Mouse (Mus musculus) midbrain, embryonic 16.5 days (tissue): ENCODE data around the gene Phf11d. TPM values are rescaled to one million over a fixed set of nuclear protein-coding genes. Genes with fewer than 3 reads are reported as not detected.
"Not testable (repeated sequence)": the region's sequence is repeated elsewhere in the genome, so short reads cannot be mapped to it uniquely, and the experiment has no call there.

Source experiments
- ATAC-seq: fragments of 200-750 bp; cut with Nextera tagmentation; 2 replicates; pipeline ENCODE4 v1.8.0; 2017; ENCODE audit warnings: moderate TSS enrichment
- H3K27ac ChIP-seq: fragments of 300-500 bp; sonication (generic); 2 replicates; pipeline ENCODE4 v1.5.1; 2014; ENCODE audit warnings: mild to moderate bottlenecking, low read length, mixed read lengths
- H3K27me3 ChIP-seq: fragments of 300-500 bp; sonication (generic); 2 replicates; pipeline ENCODE4 v1.6.1; 2014; ENCODE audit warnings: low read depth, low read length, mixed read lengths; ENCODE audit not compliant: control insufficient read depth, insufficient read depth
- H3K36me3 ChIP-seq: fragments of 300-500 bp; sonication (generic); 2 replicates; pipeline ENCODE4 v1.6.1; 2014; ENCODE audit warnings: mild to moderate bottlenecking, low read length, moderate library complexity, mixed read lengths; ENCODE audit not compliant: control insufficient read depth, insufficient read depth
- H3K4me1 ChIP-seq: fragments of 300-500 bp; sonication (generic); 2 replicates; pipeline ENCODE4 v1.6.1; 2014; ENCODE audit warnings: mild to moderate bottlenecking, low read length, mixed read lengths; ENCODE audit not compliant: control insufficient read depth, insufficient read depth
- H3K4me2 ChIP-seq: fragments of 300-500 bp; sonication (generic); 2 replicates; pipeline ENCODE4 v1.6.1; 2014; ENCODE audit warnings: mild to moderate bottlenecking, low read length, mixed read lengths
- H3K4me3 ChIP-seq: fragments of 300-500 bp; sonication (generic); 2 replicates; pipeline ENCODE4 v1.5.1; 2014; ENCODE audit warnings: low read depth, mild to moderate bottlenecking, low read length, moderate library complexity, mixed read lengths
- H3K9ac ChIP-seq: fragments of 300-500 bp; sonication (generic); 2 replicates; pipeline ENCODE4 v1.6.1; 2014; ENCODE audit warnings: low read depth, low read length, mixed read lengths
- H3K9me3 ChIP-seq: fragments of 300-500 bp; sonication (generic); replicated peaks from 2 replicates; pipeline ENCODE4 v1.6.1; 2014; ENCODE audit warnings: mild to moderate bottlenecking, low read length, mixed read lengths; ENCODE audit not compliant: control insufficient read depth, poor library complexity, severe bottlenecking
- WGBS: fragments of 180-500 bp; shearing (Covaris S2); extraction: QIAGEN DNeasy Blood & Tissue Kit; methylation state at CpG from one replicate; pipeline ENCODE4 v1.1.7; 2014; 5-methylcytosine and 5-hydroxymethylcytosine counted together
- polyA plus RNA-seq: library from polyadenylated mRNA; unstranded; fragments of >200 nt; fragmentation: Nextera tagmentation; extraction: Ambion mirVana; gene quantifications from 2 replicates; pipeline ENCODE4 v1.2.1, GENCODE M21; 2015

The Phf11d gene
- 0.07 and 0.41 TPM in 2 replicates for polyA plus RNA-seq

- Histone ChIP-seq H3K9ac (no peak within 1 kb of the TSS), H3K36me3 (no peaks in the 10 kb centered on the region), H3K4me3 (no peak within 1 kb of the TSS), H3K27ac (no peak within 1 kb of the TSS), H3K27me3 (no peaks in the 10 kb centered on the region), H3K4me2 (no peak within 1 kb of the TSS), H3K4me1 (no peaks in the 10 kb centered on the region), H3K9me3 (no peaks in the 10 kb centered on the region)
- WGBS, result 84% methylated on average over 6 of the region's 6 CpGs
- ATAC-seq, result no peak
Measured at GRCm38 (mm10) chr14:59365244-59365644, at the start of gene Phf11d. Phf11d (minus strand) TSS chr14:59365470.

- not testable (repeated sequence) for H3K4me3 ChIP-seq, H3K9me3 ChIP-seq, H3K27ac ChIP-seq, H3K4me1 ChIP-seq, H3K36me3 ChIP-seq, ATAC-seq, H3K27me3 ChIP-seq, H3K4me2 ChIP-seq, H3K9ac ChIP-seq
- 93% methylated on average over 2 of the region's 2 CpGs for WGBS
Measured at GRCm38 (mm10) chr14:59414979-59415378, 49.7 kb upstream of the Phf11d start.

- Histone ChIP-seq H3K4me1 (no peaks in the 10 kb centered on the region), H3K27ac (no peak overlapping the region), H3K9ac (no peak overlapping the region), H3K9me3 (no peaks in the 10 kb centered on the region), H3K4me3 (no peak overlapping the region), H3K4me2 (no peak overlapping the region), H3K36me3 (no peaks in the 10 kb centered on the region), H3K27me3 (no peaks in the 10 kb centered on the region)
- 75% methylated on average over 2 of the region's 2 CpGs for WGBS
- no peak for ATAC-seq
Measured at GRCm38 (mm10) chr14:59396999-59397398, 31.7 kb upstream of the Phf11d start.

GRCm38 (mm10) chr14:59395281-59395680, 30.0 kb upstream of the Phf11d start, which contains the start of gene Phf11c:
Phf11c (minus strand) TSS chr14:59395381.
- no peak within 1 kb of the TSS for H3K9ac ChIP-seq
- no peaks in the 10 kb centered on the region for H3K27me3 ChIP-seq
- H3K27ac ChIP-seq, result no peak within 1 kb of the TSS
- H3K9me3 ChIP-seq, result no peaks in the 10 kb centered on the region
- WGBS, result 95% methylated on average over 3 of the region's 3 CpGs
- H3K36me3 ChIP-seq, result no peaks in the 10 kb centered on the region
- no peaks in the 10 kb centered on the region for H3K4me1 ChIP-seq
- H3K4me3 ChIP-seq, result no peak within 1 kb of the TSS
- ATAC-seq, result no peak
- H3K4me2 ChIP-seq, result no peak within 1 kb of the TSS

GRCm38 (mm10) chr14:59390181-59390580, 24.9 kb upstream of the Phf11d start:
- 76% methylated on average over 4 of the region's 4 CpGs for WGBS
- H3K4me2 ChIP-seq, H3K4me3 ChIP-seq, H3K27me3 ChIP-seq, ATAC-seq, H3K27ac ChIP-seq, H3K36me3 ChIP-seq, H3K9ac ChIP-seq, H3K9me3 ChIP-seq, H3K4me1 ChIP-seq: not testable (repeated sequence)

GRCm38 (mm10) chr14:59389532-59389931, 24.3 kb upstream of the Phf11d start:
- no peak for ATAC-seq
- Histone ChIP-seq H3K9me3 (no peaks in the 10 kb centered on the region), H3K4me1 (no peaks in the 10 kb centered on the region), H3K36me3 (no peaks in the 10 kb centered on the region), H3K4me2 (no peak overlapping the region), H3K27me3 (no peaks in the 10 kb centered on the region), H3K27ac (no peak overlapping the region), H3K4me3 (no peak overlapping the region), H3K9ac (no peak overlapping the region)
- WGBS, result 61% methylated on average over 1 of the region's 1 CpGs

- peaks cover 2% of the 10 kb centered on the region; the same call in 1 of the 2 replicates for H3K9me3 ChIP-seq
- ATAC-seq, result no peak
- WGBS, result 93% methylated on average over 25 of the region's 25 CpGs
- no peaks in the 10 kb centered on the region for H3K36me3 ChIP-seq
- no peak overlapping the region for H3K27ac ChIP-seq
- no peak overlapping the region for H3K9ac ChIP-seq
- H3K4me2 ChIP-seq, result no peak overlapping the region
- no peak overlapping the region for H3K4me3 ChIP-seq
- H3K4me1 ChIP-seq, result no peaks in the 10 kb centered on the region
- no peaks in the 10 kb centered on the region for H3K27me3 ChIP-seq
Measured at GRCm38 (mm10) chr14:59370348-59371068, 5.2 kb upstream of the Phf11d start.

- Histone ChIP-seq H3K4me2 (no peak overlapping the region), H3K36me3 (no peaks in the 10 kb centered on the region), H3K4me1 (no peaks in the 10 kb centered on the region), H3K9me3 (no peaks in the 10 kb centered on the region; the same call in 1 of the 2 replicates), H3K4me3 (no peak overlapping the region), H3K27me3 (no peaks in the 10 kb centered on the region), H3K9ac (no peak overlapping the region), H3K27ac (no peak overlapping the region)
- WGBS, result 91% methylated on average over 8 of the region's 8 CpGs
- ATAC-seq, result no peak
Measured at GRCm38 (mm10) chr14:59366386-59367105, 1.3 kb upstream of the Phf11d start.

- H3K36me3 ChIP-seq, ATAC-seq, H3K27me3 ChIP-seq, H3K27ac ChIP-seq, H3K9me3 ChIP-seq, H3K9ac ChIP-seq, H3K4me2 ChIP-seq, H3K4me1 ChIP-seq, H3K4me3 ChIP-seq: not testable (repeated sequence)
- WGBS, result 75% methylated on average over 1 of the region's 1 CpGs
Measured at GRCm38 (mm10) chr14:59341189-59341588, 24.1 kb downstream of the Phf11d start, which contains the start of gene Phf11b. Phf11b (minus strand) TSS chr14:59341351.
